Comparison of ENCODE assay signal across 17 mouse cellular contexts in genomic region chr5:130236302-130236701, GRCm38 (mm10).
"Had no signal": no experiment of that assay in that cellular context is flagged by ENCODE, and none has a peak within 500 bp of the region (broad histone marks: within the 10 kb centered on the region; RNA-seq: fewer than 3 reads in every experiment).

No protein-coding gene starts in this region.

- H3K4me3 ChIP-seq: lung, embryonic 15.5 days; megakaryocyte, embryonic 14.5 days; midbrain, embryonic 13.5 days; neural tube, embryonic 12.5 days; stomach, embryonic 15.5 days had no signal

- H3K27me3 ChIP-seq: lung, embryonic 15.5 days; megakaryocyte, embryonic 14.5 days; midbrain, embryonic 13.5 days; neural tube, embryonic 12.5 days; stomach, embryonic 15.5 days had no signal

- H3K4me1 ChIP-seq: lung, embryonic 15.5 days; midbrain, embryonic 13.5 days; neural tube, embryonic 12.5 days; stomach, embryonic 15.5 days had no signal

- ATAC-seq: lung, postnatal 0 days; midbrain, embryonic 13.5 days; midbrain, embryonic 16.5 days had no signal

- DNase-seq: lung, adult 2 months; lung, postnatal 14 days; lung, postnatal 36 days; right cerebral cortex, postnatal 14 days; thymus, adult 2 months; thymus, postnatal 25 days; thymus, postnatal 4 days had no signal

- H3K4me2 ChIP-seq: lung, embryonic 15.5 days; midbrain, embryonic 11.5 days; midbrain, embryonic 13.5 days; neural tube, embryonic 12.5 days; stomach, embryonic 15.5 days had no signal

- H3K27ac ChIP-seq: lung, embryonic 15.5 days; macrophage; midbrain, embryonic 13.5 days; neural tube, embryonic 12.5 days; stomach, embryonic 15.5 days; stomach, postnatal 0 days had no signal

- H3K9me3 ChIP-seq: lung, embryonic 15.5 days; megakaryocyte, embryonic 14.5 days; midbrain, embryonic 13.5 days; neural tube, embryonic 12.5 days; stomach, embryonic 15.5 days had no signal

- H3K9ac ChIP-seq: lung, embryonic 15.5 days; midbrain, embryonic 13.5 days; neural tube, embryonic 12.5 days; stomach, embryonic 15.5 days had no signal
